Mouse (Mus musculus) skeletal muscle tissue, postnatal 0 days (tissue): Measurements from ENCODE around the gene Ifitm2. TPM values are rescaled to one million over a fixed set of nuclear protein-coding genes. Genes with fewer than 3 reads are reported as not detected.

Experiments
- polyA plus RNA-seq: library from polyadenylated mRNA; unstranded; fragments of >200 nt; fragmentation: Nextera tagmentation; extraction: Ambion mirVana; gene quantifications from 2 replicates; pipeline ENCODE4 v1.2.1, GENCODE M21; 2015

Ifitm2 gene
- 680 and 694 TPM in 2 replicates for polyA plus RNA-seq

DNA sequence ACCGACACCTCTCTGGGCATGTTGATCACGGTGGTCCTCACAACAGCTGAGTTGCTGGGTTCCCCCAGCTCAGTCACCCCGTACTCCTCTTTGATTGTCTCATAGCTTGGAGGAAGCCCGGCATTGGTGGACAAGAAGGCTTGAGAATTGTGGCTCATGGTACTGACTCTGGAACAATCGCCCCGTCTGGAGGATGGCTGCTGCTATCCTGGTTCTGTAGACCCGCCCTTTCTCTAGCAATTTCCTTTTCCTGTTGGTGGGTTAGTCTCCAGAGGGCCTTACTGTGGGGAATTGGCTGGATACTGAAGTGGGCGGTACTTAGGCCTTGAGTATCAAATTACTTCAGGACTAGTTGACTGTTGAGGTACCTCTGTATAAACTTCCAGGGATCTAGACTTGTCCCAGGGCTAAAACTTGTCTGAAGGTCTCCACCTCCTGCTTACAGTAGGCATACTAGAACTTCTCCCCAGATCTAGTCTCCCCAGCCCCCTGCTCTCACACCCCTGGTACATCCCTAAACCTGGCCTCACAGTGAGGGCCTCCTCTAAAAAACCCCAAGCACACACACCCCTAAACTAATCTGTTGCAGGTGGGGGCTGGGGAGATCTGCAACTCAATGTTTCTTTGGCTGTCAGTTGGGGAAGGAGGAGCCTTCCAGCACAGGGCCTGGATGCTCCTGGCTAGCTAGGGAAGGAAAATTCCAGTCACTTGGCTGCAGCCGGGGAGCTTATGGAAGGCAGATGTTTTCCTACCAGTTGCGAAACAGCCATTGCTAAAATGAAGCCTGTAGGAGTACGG is at the start of gene Ifitm2, which contains the start of gene Gm45717:
Gene Ifitm2 (minus strand): TSS at position 230 of the 798 bp plus-strand sequence.
Gene Gm45717 (minus strand): TSS at position 180 of the 798 bp plus-strand sequence.

DNA sequence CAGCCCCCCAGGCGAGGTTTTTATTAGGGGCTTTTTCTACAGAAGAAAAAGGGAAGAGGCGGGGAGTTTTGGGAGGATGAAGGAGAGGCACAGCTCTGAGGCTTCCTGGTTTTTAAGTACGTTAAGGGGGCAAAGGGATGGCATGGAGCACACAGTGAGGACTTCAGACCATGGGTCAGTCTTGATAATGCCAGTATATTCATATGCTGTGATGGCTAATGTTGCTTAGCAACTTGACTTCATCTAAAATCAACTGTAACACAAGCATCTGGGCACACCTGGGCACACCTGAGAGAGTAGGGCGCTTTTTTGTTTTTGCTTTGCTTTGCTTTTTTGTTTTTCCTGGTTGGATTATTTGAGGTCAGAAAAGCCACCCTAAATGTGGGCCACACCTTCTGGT is 11.1 kb upstream of the Ifitm2 start, which contains the start of gene Ifitm1:
Gene Ifitm1 (plus strand): TSS at position 301 of the 400 bp plus-strand sequence.

DNA sequence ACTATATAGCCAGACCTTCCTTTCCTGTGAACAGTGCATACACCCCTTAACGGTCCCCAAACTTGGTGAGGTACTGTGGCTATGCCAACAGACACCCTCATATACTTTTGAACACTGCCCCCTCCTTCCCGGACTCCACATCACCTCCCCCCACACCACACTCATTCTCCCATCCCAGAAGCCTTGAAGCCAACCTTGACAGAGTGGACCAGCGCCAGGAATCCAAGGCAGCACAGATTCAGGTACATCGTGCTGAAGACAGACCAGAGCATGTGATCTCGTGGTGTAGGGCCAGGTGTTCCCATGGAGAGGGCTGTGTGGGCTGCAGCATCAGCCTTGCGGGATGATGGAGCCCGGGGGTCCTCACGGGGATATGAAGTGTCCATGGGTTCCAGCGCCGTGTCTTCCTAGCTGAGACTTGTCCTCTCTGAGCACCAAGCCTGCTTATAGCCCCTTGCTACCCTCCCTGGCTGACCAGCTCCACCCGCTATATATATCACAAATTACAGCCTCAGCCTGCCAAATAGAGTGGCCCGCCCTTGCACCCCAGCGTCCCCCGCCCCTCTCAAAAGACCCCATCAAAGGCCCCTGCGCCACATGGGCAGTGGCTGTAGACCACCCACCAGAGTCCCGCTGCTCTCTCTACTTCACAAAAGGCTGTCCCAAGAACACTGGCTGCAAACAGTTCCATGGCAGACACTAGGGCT is 5.8 kb downstream of the Ifitm2 start, which contains the start of gene Ifitm5:
Gene Ifitm5 (minus strand): TSS at position 468 of the 707 bp plus-strand sequence.

DNA sequence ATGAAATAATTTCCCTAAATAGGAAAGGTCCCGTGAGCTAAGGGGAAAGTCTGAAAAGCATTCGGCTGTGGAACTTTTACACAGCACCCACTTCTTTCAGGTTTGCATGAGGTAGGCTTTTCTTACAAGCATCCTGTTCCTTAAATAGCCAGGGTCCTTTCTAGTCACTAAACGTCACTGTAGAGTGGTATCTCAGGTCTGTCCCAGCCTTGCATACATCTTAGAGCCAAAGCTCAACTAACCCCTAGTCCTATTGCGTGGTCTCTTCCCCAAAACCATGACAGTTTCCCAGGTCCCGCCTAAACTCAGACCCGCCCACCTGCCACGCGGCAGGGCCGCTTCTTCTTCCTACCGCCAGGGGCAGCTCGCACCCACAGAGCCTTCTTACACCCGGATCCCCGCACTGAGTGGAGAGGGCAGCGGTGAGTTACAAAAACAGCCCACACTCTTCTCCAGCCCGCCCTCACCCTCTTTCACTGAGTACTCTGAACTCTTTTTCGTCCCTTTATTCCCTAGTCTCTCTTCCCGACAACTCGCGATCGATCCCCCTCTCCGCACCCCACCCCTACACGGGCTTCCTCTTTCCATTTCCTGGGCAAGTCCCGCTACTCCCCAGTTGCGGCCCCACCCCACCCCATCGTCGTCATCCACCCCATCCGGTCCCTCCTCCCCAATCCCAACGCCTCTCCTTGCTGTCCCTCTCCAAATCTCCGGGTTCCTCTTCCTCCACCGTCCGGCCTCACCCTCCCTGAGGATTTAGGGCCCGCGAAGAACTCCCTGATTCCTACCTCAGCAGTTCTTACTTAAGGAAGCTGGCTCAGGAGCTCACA is 14.3 kb downstream of the Ifitm2 start, which contains the start of gene Pgghg:
Gene Pgghg (plus strand): TSS at position 170 of the 830 bp plus-strand sequence.

DNA sequence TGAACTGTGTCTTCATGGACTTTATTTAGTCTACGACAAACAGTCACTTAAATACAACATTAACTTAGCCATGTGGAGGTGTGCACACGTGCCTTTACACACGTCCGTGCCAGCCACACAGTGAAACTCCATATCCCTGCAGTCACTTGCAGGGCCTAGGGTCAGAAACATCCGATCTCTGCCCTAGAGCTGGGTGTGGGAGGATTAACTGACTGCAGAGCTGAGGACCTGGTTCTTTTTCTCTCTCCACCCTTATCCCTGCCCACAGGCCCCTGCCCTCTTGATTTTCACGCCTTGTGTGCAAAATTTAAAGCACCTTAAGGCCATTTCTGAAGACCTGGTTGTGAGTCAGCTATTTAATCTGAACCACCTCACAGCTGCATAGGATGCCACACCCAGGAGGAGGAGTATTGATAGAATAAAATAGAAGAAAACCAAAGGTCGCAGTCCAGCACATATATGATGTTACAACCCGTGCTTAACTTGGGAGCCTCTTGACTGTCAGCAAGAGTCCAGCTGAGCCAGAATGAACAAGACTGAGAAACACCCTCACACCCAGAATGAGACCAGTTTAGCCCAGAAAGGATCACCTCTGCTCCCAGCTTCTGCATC is 35.3 kb downstream of the Ifitm2 start, which contains the start of gene Nlrp6:
Gene Nlrp6 (plus strand): TSS at position 485 of the 612 bp plus-strand sequence.

Other genes starting within 250 kb of the Ifitm2 start
- gene Cyp2e1, start 192.2 kb downstream of the Ifitm2 start, polyA plus RNA-seq, result 0.29 and 13.1 TPM in 2 replicates
- 0.21 TPM in 1 of 2 replicates, not detected in the other for gene Syce1, start 168.1 kb downstream of the Ifitm2 start, polyA plus RNA-seq
- 0.11 and 0.14 TPM in 2 replicates for gene Zfp941, start 133.8 kb downstream of the Ifitm2 start, polyA plus RNA-seq
- 5.0 TPM in 1 of 2 replicates, not detected in the other for gene Urah, start 121.0 kb downstream of the Ifitm2 start, polyA plus RNA-seq
- not detected in 2 replicates for gene Scgb1c1, start 110.4 kb downstream of the Ifitm2 start, polyA plus RNA-seq
- not detected in 2 replicates for gene Odf3, start 108.2 kb downstream of the Ifitm2 start, polyA plus RNA-seq
- not detected in 2 replicates for gene Gm45785, start 99.7 kb downstream of the Ifitm2 start, polyA plus RNA-seq
- 40.2 and 42.3 TPM in 2 replicates for gene Ric8a, start 99.0 kb downstream of the Ifitm2 start, polyA plus RNA-seq
- 35.0 and 37.4 TPM in 2 replicates for gene Bet1l, start 98.4 kb downstream of the Ifitm2 start, polyA plus RNA-seq
- 170 and 182 TPM in 2 replicates for gene Psmd13, start 74.0 kb downstream of the Ifitm2 start, polyA plus RNA-seq
- gene Sirt3, start 73.7 kb downstream of the Ifitm2 start, polyA plus RNA-seq, result 28.6 and 32.3 TPM in 2 replicates
- gene Cox8b, start 55.5 kb downstream of the Ifitm2 start, polyA plus RNA-seq, result 998 and 1,212 TPM in 2 replicates
- gene Nlrp6, start 35.1 kb downstream of the Ifitm2 start, polyA plus RNA-seq, result 0.02 and 0.06 TPM in 2 replicates
- gene Pgghg, start 14.6 kb downstream of the Ifitm2 start, polyA plus RNA-seq, result 8.7 and 9.2 TPM in 2 replicates
- gene Ifitm5, start 5.7 kb downstream of the Ifitm2 start, polyA plus RNA-seq, result 1.2 and 2.4 TPM in 2 replicates
- not detected in 2 replicates for gene Gm45717, start 50 bp downstream of the Ifitm2 start, polyA plus RNA-seq
- 12.1 and 16.9 TPM in 2 replicates for gene Ifitm1, start 11.2 kb upstream of the Ifitm2 start, polyA plus RNA-seq
- 250 and 252 TPM in 2 replicates for gene Ifitm3, start 54.8 kb upstream of the Ifitm2 start, polyA plus RNA-seq
- gene Ifitm6, start 61.9 kb upstream of the Ifitm2 start, polyA plus RNA-seq, result 0.56 and 1.0 TPM in 2 replicates
- gene Gm17387, start 73.1 kb upstream of the Ifitm2 start, polyA plus RNA-seq, result not detected in 2 replicates
- gene B4galnt4, start 105.1 kb upstream of the Ifitm2 start, polyA plus RNA-seq, result 0.56 TPM in 1 of 2 replicates, not detected in the other
- gene Pkp3, start 122.2 kb upstream of the Ifitm2 start, polyA plus RNA-seq, result 0.46 and 4.1 TPM in 2 replicates
- gene Sigirr, start 144.6 kb upstream of the Ifitm2 start, polyA plus RNA-seq, result 2.8 and 3.8 TPM in 2 replicates
- gene Ano9, start 161.8 kb upstream of the Ifitm2 start, polyA plus RNA-seq, result 0.93 TPM in 1 of 2 replicates, not detected in the other
- gene Ptdss2, start 166.4 kb upstream of the Ifitm2 start, polyA plus RNA-seq, result 29.8 and 34.4 TPM in 2 replicates
- gene Rnh1, start 216.9 kb upstream of the Ifitm2 start, polyA plus RNA-seq, result 80.7 and 92.6 TPM in 2 replicates
- 168 and 179 TPM in 2 replicates for gene Hras, start 238.0 kb upstream of the Ifitm2 start, polyA plus RNA-seq
- gene Lrrc56, start 238.2 kb upstream of the Ifitm2 start, polyA plus RNA-seq, result 2.4 and 3.6 TPM in 2 replicates